Mouse (Mus musculus) hindbrain, embryonic 14.5 days (tissue): Measurements from ENCODE around the gene Stoml1. TPM values are rescaled to one million over a fixed set of nuclear protein-coding genes. Genes with fewer than 3 reads are reported as not detected.

ENCODE experiments used
- ATAC-seq: fragments of 200-750 bp; cut with Nextera tagmentation; 2 replicates; pipeline ENCODE4 v1.8.0; 2017; ENCODE audit warnings: moderate number of reproducible peaks, mild to moderate bottlenecking, moderate TSS enrichment, moderate library complexity; ENCODE audit not compliant: low FRiP score
- DNase-seq: peaks from one replicate; pipeline ENCODE4 v3.0.0-alpha.2; 2015; ENCODE audit warnings: low spot score
- H3K27ac ChIP-seq: fragments of 300-500 bp; sonication (generic); 2 replicates; pipeline ENCODE4 v1.5.1; 2014; ENCODE audit warnings: mild to moderate bottlenecking, moderate library complexity
- H3K27me3 ChIP-seq: fragments of 300-500 bp; sonication (generic); 2 replicates; pipeline ENCODE4 v1.6.1; 2014; ENCODE audit warnings: mild to moderate bottlenecking, low read length, mixed read lengths; ENCODE audit not compliant: control insufficient read depth, insufficient read depth
- H3K36me3 ChIP-seq: fragments of 300-500 bp; sonication (generic); replicated peaks from 2 replicates; pipeline ENCODE4 v1.6.1; 2014; ENCODE audit not compliant: control insufficient read depth, insufficient read depth
- H3K4me1 ChIP-seq: fragments of 300-500 bp; sonication (generic); replicated peaks from 2 replicates; pipeline ENCODE4 v1.6.1; 2014; ENCODE audit warnings: antibody characterized with exemption, low read length, mixed read lengths; ENCODE audit not compliant: control insufficient read depth, insufficient read depth
- H3K4me2 ChIP-seq: fragments of 300-500 bp; sonication (generic); replicated peaks from 2 replicates; pipeline ENCODE4 v1.6.1; 2014; ENCODE audit warnings: mild to moderate bottlenecking, moderate library complexity
- H3K4me3 ChIP-seq: fragments of 300-500 bp; sonication (generic); replicated peaks from 2 replicates; pipeline ENCODE4 v1.5.1; 2014; ENCODE audit warnings: mild to moderate bottlenecking, low read length
- H3K9ac ChIP-seq: fragments of 300-500 bp; sonication (generic); 2 replicates; pipeline ENCODE4 v1.6.1; 2014
- H3K9me3 ChIP-seq: fragments of 300-500 bp; sonication (generic); 2 replicates; pipeline ENCODE4 v1.6.1; 2016; ENCODE audit warnings: low read length; ENCODE audit not compliant: control insufficient read depth
- WGBS: fragments of 180-500 bp; shearing (Covaris S2); extraction: QIAGEN DNeasy Blood & Tissue Kit; methylation state at CpG from one replicate; pipeline ENCODE4 v1.1.7; 2014; 5-methylcytosine and 5-hydroxymethylcytosine counted together
- polyA plus RNA-seq: library from polyadenylated mRNA; unstranded; fragments of >200 nt; fragmentation: Nextera tagmentation; extraction: Ambion mirVana; gene quantifications from 2 replicates; pipeline ENCODE4 v1.2.1, GENCODE M21; 2014

Gene Stoml1
- polyA plus RNA-seq, 1 experiment from 2014 or later = 103 TPM

GRCm38 (mm10) chr9:58289090-58289489, 36.1 kb downstream of the Stoml1 start:
- Histone ChIP-seq H3K27me3 (no peaks in the 10 kb centered on the region), H3K9ac (no peak overlapping the region), H3K4me1 (no peaks in the 10 kb centered on the region), H3K4me2 (no peak overlapping the region), H3K4me3 (no peak overlapping the region), H3K27ac (no peak overlapping the region), H3K9me3 (no peaks in the 10 kb centered on the region), H3K36me3 (no peaks in the 10 kb centered on the region)
- no peak for DNase-seq
- 80% methylated on average over 1 of the region's 1 CpGs for WGBS
- no peak for ATAC-seq

- no peaks in the 10 kb centered on the region for H3K27me3 ChIP-seq
- H3K27ac ChIP-seq = no peak overlapping the region
- H3K9me3 ChIP-seq = no peaks in the 10 kb centered on the region
- no peaks in the 10 kb centered on the region for H3K4me1 ChIP-seq
- H3K9ac ChIP-seq = no peak overlapping the region
- WGBS = 83% methylated on average over 2 of the region's 2 CpGs
- H3K4me3 ChIP-seq = no peak overlapping the region
- no peak for ATAC-seq
- H3K4me2 ChIP-seq = no peak overlapping the region
- H3K36me3 ChIP-seq = no peaks in the 10 kb centered on the region
- no peak for DNase-seq
These were observed 36.9 kb downstream of the Stoml1 start for GRCm38 (mm10) chr9:58289901-58290300.

- Histone ChIP-seq H3K4me3 (no peak overlapping the region), H3K9ac (no peak overlapping the region), H3K4me2 (no peak overlapping the region), H3K27ac (no peak overlapping the region), H3K27me3 (no peaks in the 10 kb centered on the region), H3K4me1 (0 out of 2 replicates have a peak, but pooled peaks cover 6% of the 10 kb centered on the region), H3K36me3 (no peaks in the 10 kb centered on the region), H3K9me3 (no peaks in the 10 kb centered on the region)
- DNase-seq (no peak), ATAC-seq (no peak)
- 41% methylated on average over 7 of the region's 7 CpGs for WGBS
These were observed 41.6 kb downstream of the Stoml1 start for GRCm38 (mm10) chr9:58294527-58294926.

GRCm38 (mm10) chr9:58295345-58295744, 42.4 kb downstream of the Stoml1 start:
- Histone ChIP-seq H3K4me1 (0 out of 2 replicates have a peak, but pooled peaks cover 6% of the 10 kb centered on the region), H3K27me3 (no peaks in the 10 kb centered on the region), H3K4me3 (no peak overlapping the region), H3K9me3 (no peaks in the 10 kb centered on the region), H3K27ac (no peak overlapping the region), H3K9ac (no peak overlapping the region), H3K4me2 (no peak overlapping the region), H3K36me3 (no peaks in the 10 kb centered on the region)
- WGBS = 90% methylated on average over 3 of the region's 3 CpGs
- DNase-seq (no peak), ATAC-seq (no peak)

GRCm38 (mm10) chr9:58295766-58296361, 42.9 kb downstream of the Stoml1 start:
- no peaks in the 10 kb centered on the region for H3K36me3 ChIP-seq
- ATAC-seq (no peak), DNase-seq (no peak)
- no peak overlapping the region for H3K27ac ChIP-seq
- H3K27me3 ChIP-seq = no peaks in the 10 kb centered on the region
- 0 out of 2 replicates have a peak, but pooled peaks cover 6% of the 10 kb centered on the region for H3K4me1 ChIP-seq
- 23% methylated on average over 9 of the region's 9 CpGs for WGBS
- no peak overlapping the region for H3K9ac ChIP-seq
- H3K9me3 ChIP-seq = no peaks in the 10 kb centered on the region
- no peak overlapping the region for H3K4me3 ChIP-seq
- no peak overlapping the region for H3K4me2 ChIP-seq

GRCm38 (mm10) chr9:58297065-58297464, 44.1 kb downstream of the Stoml1 start:
- Histone ChIP-seq H3K4me3 (no peak overlapping the region), H3K27ac (no peak overlapping the region), H3K27me3 (no peaks in the 10 kb centered on the region), H3K9ac (no peak overlapping the region), H3K9me3 (no peaks in the 10 kb centered on the region), H3K4me2 (no peak overlapping the region), H3K4me1 (0 out of 2 replicates have a peak, but pooled peaks cover 6% of the 10 kb centered on the region), H3K36me3 (no peaks in the 10 kb centered on the region)
- ATAC-seq (no peak), DNase-seq (no peak)
- 97% methylated on average over 6 of the region's 6 CpGs for WGBS

GRCm38 (mm10) chr9:58297961-58298477, 45.1 kb downstream of the Stoml1 start:
- ATAC-seq (no peak), DNase-seq (no peak)
- Histone ChIP-seq H3K4me2 (no peak overlapping the region), H3K27ac (no peak overlapping the region), H3K4me3 (no peak overlapping the region), H3K27me3 (no peaks in the 10 kb centered on the region), H3K4me1 (0 out of 2 replicates have a peak, but pooled peaks cover 7% of the 10 kb centered on the region), H3K36me3 (no peaks in the 10 kb centered on the region), H3K9me3 (no peaks in the 10 kb centered on the region), H3K9ac (no peak overlapping the region)
- 71% methylated on average over 4 of the region's 4 CpGs for WGBS

GRCm38 (mm10) chr9:58299356-58299799, 46.4 kb downstream of the Stoml1 start:
- Histone ChIP-seq H3K36me3 (no peaks in the 10 kb centered on the region), H3K9me3 (no peaks in the 10 kb centered on the region), H3K27ac (no peak overlapping the region), H3K4me1 (0 out of 2 replicates have a peak, but pooled peaks cover 15% of the 10 kb centered on the region), H3K4me3 (no peak overlapping the region), H3K27me3 (no peaks in the 10 kb centered on the region), H3K4me2 (no peak overlapping the region), H3K9ac (no peak overlapping the region)
- 57% methylated on average over 2 of the region's 2 CpGs for WGBS
- DNase-seq (no peak), ATAC-seq (no peak)

GRCm38 (mm10) chr9:58303115-58303514, 50.2 kb downstream of the Stoml1 start:
- 64% methylated on average over 5 of the region's 5 CpGs for WGBS
- H3K27ac ChIP-seq = no peak overlapping the region
- no peak overlapping the region for H3K4me3 ChIP-seq
- H3K4me2 ChIP-seq = no peak overlapping the region
- H3K9ac ChIP-seq = no peak overlapping the region
- H3K4me1 ChIP-seq = 0 out of 2 replicates have a peak, but pooled peaks cover 17% of the 10 kb centered on the region
- DNase-seq (no peak), ATAC-seq (no peak)
- H3K9me3 ChIP-seq = no peaks in the 10 kb centered on the region
- no peaks in the 10 kb centered on the region for H3K36me3 ChIP-seq
- H3K27me3 ChIP-seq = no peaks in the 10 kb centered on the region
